Mouse (Mus musculus) thymus, adult 2 months (tissue): Measurements from ENCODE around the gene Meaf6.

Experiments
- CTCF ChIP-seq: fragments of 200-500 bp; IDR thresholded peaks from 2 replicates; pipeline ENCODE4 v1.5.1; 2012; ENCODE audit warnings: mild to moderate bottlenecking, control low read depth, low read length, moderate library complexity, borderline replicate concordance; ENCODE audit not compliant: control insufficient read depth, poor library complexity, insufficient read depth; ENCODE audit errors: extremely low read depth
- POLR2A ChIP-seq: fragments of 200-500 bp; IDR thresholded peaks from 2 replicates; pipeline ENCODE4 v1.6.1; 2012; ENCODE audit warnings: mild to moderate bottlenecking, low read length, control low read depth, moderate library complexity; ENCODE audit not compliant: control insufficient read depth, poor library complexity, insufficient read depth; ENCODE audit errors: extremely low read depth

DNA sequence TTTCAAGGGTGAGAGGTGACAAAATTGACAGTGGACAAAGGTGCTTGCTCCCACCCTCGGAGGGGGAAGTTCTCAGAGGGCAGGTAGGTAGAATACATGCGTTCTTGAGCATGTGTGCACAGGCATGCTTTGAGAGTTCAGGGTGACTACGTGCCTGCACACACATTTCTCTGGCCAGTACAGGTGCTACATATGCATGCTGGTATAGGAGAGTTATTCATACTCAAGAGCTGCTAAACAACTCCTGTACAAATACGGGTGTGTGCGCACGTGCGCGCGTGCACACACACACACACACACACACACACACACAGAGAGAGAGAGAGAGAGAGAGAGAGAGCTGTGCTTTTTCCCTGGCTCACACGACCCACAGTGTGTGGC lies 76.0 kb downstream of the Meaf6 start:
- TF ChIP-seq CTCF (no peak), POLR2A (no peak)
